Mouse (Mus musculus): ENCODE measurements at regions not wholly inside any gene's neighbourhood (a gene's known extent, or its start where the extent isn't known, plus 50 kb on each side); places are given as distances from the start of the nearest gene placed in this dataset.
A peak's percentile ranks its signal among the peaks of the same experiment; 100 is the strongest.

DNA sequence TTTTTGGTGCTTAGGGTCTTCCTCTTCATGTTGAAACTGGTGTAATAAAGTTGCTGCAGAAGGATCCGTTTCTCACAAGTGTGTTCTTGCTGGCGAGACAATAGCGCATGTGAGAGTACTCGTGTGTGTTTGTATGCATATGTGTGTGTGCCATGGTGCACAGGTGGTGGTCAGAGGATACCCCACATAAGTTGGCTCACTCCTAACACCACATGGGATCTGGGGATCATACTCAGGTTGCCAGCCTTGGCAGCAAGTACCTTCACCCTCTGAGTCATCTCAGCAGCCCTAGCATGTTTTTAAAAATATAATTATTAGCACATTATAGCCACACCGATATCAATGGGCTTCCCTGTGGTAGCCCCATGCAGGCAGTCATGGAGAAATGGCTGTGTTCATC lies 97.6 kb downstream of the 4931417E11Rik start:
- H3K9ac ChIP-seq (ENCODE audit: low read depth, low read length) = no peak overlapping the region
- no peak overlapping the region for H3K4me2 ChIP-seq (ENCODE audit: low read length)
- no peak overlapping the region for H3K27ac ChIP-seq
- ATAC-seq (replicated peaks; ENCODE audit: low FRiP score, low read depth) (no peak), DNase-seq (ENCODE audit: low spot score) (no peak)
- no peaks in the 10 kb centered on the region for H3K27me3 ChIP-seq (ENCODE audit: insufficient read depth, low read length)
- WGBS = 93% methylated on average over 5 of the region's 5 CpGs
- H3K9me3 ChIP-seq (replicated peaks; ENCODE audit: low read length) = no peaks in the 10 kb centered on the region
- H3K4me1 ChIP-seq (replicated peaks; ENCODE audit: insufficient read depth, low read length) = peaks cover 8% of the 10 kb centered on the region; the same call in 1 of the 2 replicates
- no peak for TF ChIP-seq CTCF (IDR thresholded peaks at IDR 0.05; ENCODE audit: low read depth)
- no peak overlapping the region for H3K4me3 ChIP-seq (replicated peaks; ENCODE audit: low read depth, low read length)
- H3K36me3 ChIP-seq (ENCODE audit: insufficient read depth, low read length) = no peaks in the 10 kb centered on the region

DNA sequence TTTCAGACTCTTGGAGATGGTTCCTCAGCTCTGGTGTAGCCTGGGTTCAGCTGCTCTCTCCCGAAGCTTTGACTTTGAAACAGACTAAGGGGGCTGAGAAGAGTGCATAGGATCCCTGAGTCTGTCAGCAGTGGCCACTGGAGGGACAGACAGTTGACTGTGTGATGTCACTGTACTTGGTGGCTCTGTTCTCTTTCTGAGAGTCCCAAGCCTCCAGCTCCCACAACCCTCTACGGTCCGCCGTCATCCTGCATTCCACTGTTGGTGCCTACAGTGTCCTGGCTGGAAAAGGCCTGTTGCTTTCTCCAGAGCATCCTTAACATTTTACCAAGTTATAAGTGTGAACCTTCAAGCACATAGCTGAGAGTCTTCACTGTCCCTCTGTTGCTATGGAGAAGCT lies 98.6 kb downstream of the 4931417E11Rik start:
- Histone ChIP-seq H3K9me3 (replicated peaks; ENCODE audit: low read length) (no peaks in the 10 kb centered on the region), H3K4me1 (replicated peaks; ENCODE audit: insufficient read depth, low read length) (peaks cover 8% of the 10 kb centered on the region; the same call in 1 of the 2 replicates), H3K27ac (no peak overlapping the region), H3K36me3 (ENCODE audit: insufficient read depth, low read length) (no peaks in the 10 kb centered on the region), H3K9ac (ENCODE audit: low read depth, low read length) (no peak overlapping the region), H3K4me2 (ENCODE audit: low read length) (no peak overlapping the region), H3K4me3 (replicated peaks; ENCODE audit: low read depth, low read length) (no peak overlapping the region), H3K27me3 (ENCODE audit: insufficient read depth, low read length) (no peaks in the 10 kb centered on the region)
- ATAC-seq (replicated peaks; ENCODE audit: low FRiP score, low read depth) (no peak), DNase-seq (ENCODE audit: low spot score) (no peak)
- TF ChIP-seq CTCF (IDR thresholded peaks at IDR 0.05; ENCODE audit: low read depth) = no peak
- 96% methylated on average over 4 of the region's 4 CpGs for WGBS

DNA sequence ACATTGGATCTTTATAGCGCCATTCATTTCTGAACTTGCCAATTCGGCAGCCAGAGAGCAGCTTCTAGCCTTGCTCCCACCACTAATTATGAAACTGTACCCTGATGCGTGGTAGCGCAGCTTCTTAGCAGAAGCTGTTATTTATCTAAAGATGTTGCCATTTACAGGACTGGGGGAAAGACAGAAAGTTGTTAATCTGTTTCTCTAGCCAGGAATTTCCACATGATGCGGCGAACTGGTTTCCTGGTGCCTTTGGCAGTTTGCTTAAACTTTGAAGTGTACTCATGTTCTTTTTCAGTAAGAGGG lies 100.7 kb downstream of the 4931417E11Rik start:
- H3K36me3 ChIP-seq (ENCODE audit: insufficient read depth, low read length) = no peaks in the 10 kb centered on the region
- no peaks in the 10 kb centered on the region for H3K27me3 ChIP-seq (ENCODE audit: insufficient read depth, low read length)
- 15% methylated on average over 6 of the region's 6 CpGs for WGBS
- peak overlapping the region; percentile 52 for H3K4me2 ChIP-seq (ENCODE audit: low read length)
- H3K4me1 ChIP-seq (replicated peaks; ENCODE audit: insufficient read depth, low read length) = peaks cover 8% of the 10 kb centered on the region; the same call in 1 of the 2 replicates
- H3K9me3 ChIP-seq (replicated peaks; ENCODE audit: low read length) = no peaks in the 10 kb centered on the region
- H3K9ac ChIP-seq (ENCODE audit: low read depth, low read length) = 0 out of 2 replicates have a peak overlapping the region, but pooled peaks have one; percentile 9
- H3K4me3 ChIP-seq (replicated peaks; ENCODE audit: low read depth, low read length) = 0 out of 2 replicates have a peak overlapping the region, but pooled peaks have one; percentile 14
- DNase-seq (ENCODE audit: low spot score) = peak; percentile 31
- no peak overlapping the region for H3K27ac ChIP-seq
- TF ChIP-seq CTCF (IDR thresholded peaks at IDR 0.05; ENCODE audit: low read depth) = no peak
- ATAC-seq (replicated peaks; ENCODE audit: low FRiP score, low read depth) = no peak

DNA sequence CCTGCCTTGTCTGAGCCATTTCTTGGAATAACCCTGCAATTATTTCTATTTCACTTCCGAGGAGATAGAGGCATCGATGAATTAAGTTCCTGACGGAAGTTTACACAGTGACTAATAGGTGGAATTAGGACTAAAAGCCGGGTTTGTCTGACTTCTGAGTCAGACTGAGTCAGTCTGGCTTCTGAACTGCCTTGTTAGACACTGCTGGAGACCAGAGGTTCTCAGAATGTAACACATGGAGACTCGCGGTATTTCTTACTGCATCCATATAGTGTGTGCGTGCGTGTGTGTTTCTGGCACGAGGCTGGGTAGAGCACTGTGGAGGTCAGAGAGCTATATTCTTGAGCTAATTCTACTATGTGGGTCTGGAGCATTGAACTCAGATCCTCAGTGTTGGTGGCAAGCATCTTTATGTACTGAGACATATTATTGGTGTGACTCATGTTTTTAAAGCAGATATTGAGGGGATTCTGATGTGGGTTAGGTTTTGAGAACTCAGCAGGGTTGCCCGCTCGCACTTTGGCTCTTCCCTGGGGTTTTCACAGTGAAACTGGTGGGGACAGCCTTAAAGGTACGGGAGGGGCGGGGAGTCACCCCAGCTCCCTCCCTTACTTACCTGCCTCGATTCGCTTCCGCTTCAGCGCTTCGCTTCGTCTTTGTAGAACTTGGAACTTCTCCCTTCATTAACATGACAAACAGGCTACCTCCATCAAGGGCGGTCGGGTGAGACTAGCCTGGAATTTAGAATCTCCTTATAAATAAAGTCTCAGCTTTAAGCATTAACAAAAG lies 101.2 kb downstream of the 4931417E11Rik start:
- Histone ChIP-seq H3K4me1 (replicated peaks; ENCODE audit: insufficient read depth, low read length) (peaks cover 8% of the 10 kb centered on the region; the same call in 1 of the 2 replicates), H3K27ac (no peak overlapping the region), H3K9ac (ENCODE audit: low read depth, low read length) (0 out of 2 replicates have a peak overlapping the region, but pooled peaks have one; percentile 9), H3K27me3 (ENCODE audit: insufficient read depth, low read length) (no peaks in the 10 kb centered on the region), H3K36me3 (ENCODE audit: insufficient read depth, low read length) (no peaks in the 10 kb centered on the region), H3K4me2 (ENCODE audit: low read length) (peak overlapping the region; percentile 52), H3K4me3 (replicated peaks; ENCODE audit: low read depth, low read length) (peak overlapping the region; percentile 14; the same call in 1 of the 2 replicates), H3K9me3 (replicated peaks; ENCODE audit: low read length) (no peaks in the 10 kb centered on the region)
- WGBS = 10% methylated on average over 21 of the region's 21 CpGs
- peak; percentile 55; the same call in 1 of the 2 replicates for ATAC-seq (replicated peaks; ENCODE audit: low FRiP score, low read depth)
- TF ChIP-seq CTCF (IDR thresholded peaks at IDR 0.05; ENCODE audit: low read depth) = no peak
- DNase-seq (ENCODE audit: low spot score) = no peak

DNA sequence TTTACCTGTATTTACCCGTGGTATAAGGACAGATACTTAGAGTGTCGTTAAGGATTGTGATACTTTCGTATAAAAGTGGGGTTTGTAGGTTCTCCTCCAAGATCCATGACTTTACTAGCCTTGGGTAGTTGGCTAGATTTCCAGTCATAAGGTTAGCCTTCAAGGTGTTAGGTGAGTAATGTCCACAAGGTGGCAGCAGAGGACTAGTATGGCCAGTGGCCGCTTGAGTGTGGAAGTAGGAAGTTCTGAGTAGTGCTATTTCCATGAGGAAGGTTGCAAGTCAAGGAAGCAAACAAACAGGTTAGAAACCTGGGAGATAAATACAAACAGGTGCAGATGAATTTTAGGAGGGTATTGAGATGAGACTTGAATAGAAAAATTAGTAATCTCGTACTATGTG lies 101.9 kb downstream of the 4931417E11Rik start:
- Histone ChIP-seq H3K27me3 (ENCODE audit: insufficient read depth, low read length) (no peaks in the 10 kb centered on the region), H3K4me3 (replicated peaks; ENCODE audit: low read depth, low read length) (no peak overlapping the region), H3K4me2 (ENCODE audit: low read length) (peak overlapping the region; percentile 52), H3K9me3 (replicated peaks; ENCODE audit: low read length) (no peaks in the 10 kb centered on the region), H3K9ac (ENCODE audit: low read depth, low read length) (no peak overlapping the region), H3K36me3 (ENCODE audit: insufficient read depth, low read length) (no peaks in the 10 kb centered on the region), H3K27ac (no peak overlapping the region), H3K4me1 (replicated peaks; ENCODE audit: insufficient read depth, low read length) (peaks cover 8% of the 10 kb centered on the region; the same call in 1 of the 2 replicates)
- WGBS = 4% methylated on average over 5 of the region's 5 CpGs
- peak; percentile 93 for TF ChIP-seq CTCF (IDR thresholded peaks at IDR 0.05; ENCODE audit: low read depth)
- ATAC-seq (replicated peaks; ENCODE audit: low FRiP score, low read depth) = peak; percentile 68; the same call in 1 of the 2 replicates
- peak; percentile 94 for DNase-seq (ENCODE audit: low spot score)

DNA sequence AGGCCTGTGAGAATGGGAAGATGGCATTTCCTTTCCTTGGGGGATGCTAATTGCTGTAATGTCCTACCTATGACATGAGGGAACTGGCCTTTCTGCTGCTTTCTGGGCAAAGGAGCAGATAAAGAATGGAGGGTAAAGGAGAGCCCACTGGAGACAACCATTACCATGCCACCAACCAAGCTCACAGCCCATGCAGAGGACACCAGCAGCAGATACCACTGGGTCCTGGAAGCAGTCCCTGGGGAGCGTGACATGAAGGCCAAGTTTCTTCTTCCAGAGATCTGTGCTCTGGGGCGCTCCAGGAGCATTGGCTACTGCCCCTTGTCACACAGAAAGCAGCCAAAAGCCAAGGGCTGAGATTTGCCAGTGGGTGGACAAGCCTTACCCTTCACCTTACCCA lies 102.8 kb downstream of the 4931417E11Rik start:
- Histone ChIP-seq H3K4me1 (replicated peaks; ENCODE audit: insufficient read depth, low read length) (peaks cover 8% of the 10 kb centered on the region; the same call in 1 of the 2 replicates), H3K27me3 (ENCODE audit: insufficient read depth, low read length) (no peaks in the 10 kb centered on the region), H3K9ac (ENCODE audit: low read depth, low read length) (no peak overlapping the region), H3K27ac (no peak overlapping the region), H3K9me3 (replicated peaks; ENCODE audit: low read length) (no peaks in the 10 kb centered on the region), H3K4me2 (ENCODE audit: low read length) (no peak overlapping the region), H3K4me3 (replicated peaks; ENCODE audit: low read depth, low read length) (no peak overlapping the region), H3K36me3 (ENCODE audit: insufficient read depth, low read length) (no peaks in the 10 kb centered on the region)
- TF ChIP-seq CTCF (IDR thresholded peaks at IDR 0.05; ENCODE audit: low read depth) = no peak
- no peak for DNase-seq (ENCODE audit: low spot score)
- ATAC-seq (replicated peaks; ENCODE audit: low FRiP score, low read depth) = no peak
- WGBS = 77% methylated on average over 2 of the region's 2 CpGs

Measured in kidney, postnatal 0 days (tissue).